Mouse (Mus musculus) kidney, postnatal 0 days (tissue): ENCODE measurements around the gene Meltf. TPM values are rescaled to one million over a fixed set of nuclear protein-coding genes. Genes with fewer than 3 reads are reported as not detected.
A peak's percentile ranks its signal among the peaks of the same experiment; 100 is the strongest.

Source experiments
- ATAC-seq: fragments of 200-750 bp; cut with Nextera tagmentation; replicated peaks from 2 replicates; pipeline ENCODE4 v1.8.0; 2017; ENCODE audit warnings: low read depth, moderate number of reproducible peaks, moderate TSS enrichment, moderate library complexity; ENCODE audit not compliant: low FRiP score
- DNase-seq: peaks from one replicate; pipeline ENCODE4 v3.0.0-alpha.2; 2016; ENCODE audit warnings: low spot score
- H3K27ac ChIP-seq: fragments of 300-500 bp; sonication (generic); 2 replicates; pipeline ENCODE4 v1.5.1; 2014; ENCODE audit warnings: mild to moderate bottlenecking
- H3K27me3 ChIP-seq: fragments of 300-500 bp; sonication (generic); 2 replicates; pipeline ENCODE4 v1.6.1; 2014; ENCODE audit warnings: low read length, mixed read lengths; ENCODE audit not compliant: insufficient read depth
- H3K36me3 ChIP-seq: fragments of 300-500 bp; sonication (generic); 2 replicates; pipeline ENCODE4 v1.6.1; 2014; ENCODE audit warnings: low read length, mixed read lengths; ENCODE audit not compliant: insufficient read depth
- H3K4me1 ChIP-seq: fragments of 300-500 bp; sonication (generic); replicated peaks from 2 replicates; pipeline ENCODE4 v1.6.1; 2014; ENCODE audit warnings: antibody characterized with exemption, low read length, mixed read lengths; ENCODE audit not compliant: insufficient read depth
- H3K4me2 ChIP-seq: fragments of 300-500 bp; sonication (generic); 2 replicates; pipeline ENCODE4 v1.6.1; 2014; ENCODE audit warnings: mild to moderate bottlenecking, low read length, moderate library complexity, mixed read lengths
- H3K4me3 ChIP-seq: fragments of 300-500 bp; sonication (generic); replicated peaks from 2 replicates; pipeline ENCODE4 v1.5.1; 2014; ENCODE audit warnings: low read depth, low read length
- H3K9ac ChIP-seq: fragments of 300-500 bp; sonication (generic); 2 replicates; pipeline ENCODE4 v1.6.1; 2014; ENCODE audit warnings: low read depth, low read length
- H3K9me3 ChIP-seq: fragments of 300-500 bp; sonication (generic); replicated peaks from 2 replicates; pipeline ENCODE4 v1.6.1; 2016; ENCODE audit warnings: low read length, inconsistent platforms, mixed read lengths
- CTCF ChIP-seq: IDR thresholded peaks from 2 replicates; pipeline ENCODE4 v1.5.1; 2016; ENCODE audit warnings: antibody characterized with exemption, low read depth, mild to moderate bottlenecking, moderate library complexity
- WGBS: fragments of 180-500 bp; shearing (Covaris S2); extraction: QIAGEN DNeasy Blood & Tissue Kit; methylation state at CpG from one replicate; pipeline ENCODE4 v1.1.7; 2014; 5-methylcytosine and 5-hydroxymethylcytosine counted together
- polyA plus RNA-seq: library from polyadenylated mRNA; unstranded; fragments of >200 nt; fragmentation: Nextera tagmentation; extraction: Ambion mirVana; gene quantifications from 2 replicates; pipeline ENCODE4 v1.2.1, GENCODE M21; 2015

The Meltf gene
- polyA plus RNA-seq, 1 experiment from 2014 or later: 1.0 TPM

GRCm38 (mm10) chr16:31931330-31931729, 52.7 kb downstream of the Meltf start:
- no peak for TF ChIP-seq CTCF
- Histone ChIP-seq H3K9me3 (no peaks in the 10 kb centered on the region), H3K27ac (0 out of 2 replicates have a peak overlapping the region, but pooled peaks have one; percentile 19), H3K27me3 (peaks cover 11% of the 10 kb centered on the region; the same call in 1 of the 2 replicates), H3K4me2 (no peak overlapping the region), H3K4me3 (no peak overlapping the region), H3K4me1 (peaks cover 11% of the 10 kb centered on the region; the same call in 1 of the 2 replicates), H3K36me3 (no peaks in the 10 kb centered on the region), H3K9ac (no peak overlapping the region)
- ATAC-seq: no peak
- 55% methylated on average over 17 of the region's 17 CpGs for WGBS
- DNase-seq: no peak

- H3K4me2 ChIP-seq: no peak overlapping the region
- H3K9me3 ChIP-seq: no peaks in the 10 kb centered on the region
- peaks cover 11% of the 10 kb centered on the region; the same call in 1 of the 2 replicates for H3K27me3 ChIP-seq
- no peak overlapping the region for H3K4me3 ChIP-seq
- DNase-seq: no peak
- no peak for TF ChIP-seq CTCF
- H3K4me1 ChIP-seq: peaks cover 11% of the 10 kb centered on the region; the same call in 1 of the 2 replicates
- H3K9ac ChIP-seq: no peak overlapping the region
- 73% methylated on average over 5 of the region's 5 CpGs for WGBS
- H3K27ac ChIP-seq: no peak overlapping the region
- no peak for ATAC-seq
- no peaks in the 10 kb centered on the region for H3K36me3 ChIP-seq
Observed at GRCm38 (mm10) chr16:31932255-31932654, 53.6 kb downstream of the Meltf start.

GRCm38 (mm10) chr16:31932840-31933697, 54.5 kb downstream of the Meltf start:
- H3K9me3 ChIP-seq: no peaks in the 10 kb centered on the region
- H3K4me2 ChIP-seq: peak overlapping the region; percentile 92
- peak overlapping the region; percentile 52 for H3K4me3 ChIP-seq
- TF ChIP-seq CTCF: peak; percentile 93
- peak overlapping the region; percentile 42; the same call in 1 of the 2 replicates for H3K9ac ChIP-seq
- H3K27me3 ChIP-seq: peaks cover 11% of the 10 kb centered on the region; the same call in 1 of the 2 replicates
- no peak overlapping the region for H3K27ac ChIP-seq
- DNase-seq (peak; percentile 97), ATAC-seq (peak; percentile 83)
- H3K36me3 ChIP-seq: no peaks in the 10 kb centered on the region
- under 1% methylated on average over 50 of the region's 50 CpGs for WGBS
- H3K4me1 ChIP-seq: peaks cover 11% of the 10 kb centered on the region; the same call in 1 of the 2 replicates

- Histone ChIP-seq H3K4me1 (peaks cover 11% of the 10 kb centered on the region; the same call in 1 of the 2 replicates), H3K27me3 (peaks cover 11% of the 10 kb centered on the region; the same call in 1 of the 2 replicates), H3K4me3 (peak within 1 kb of the TSS; percentile 52), H3K27ac (no peak within 1 kb of the TSS), H3K36me3 (no peaks in the 10 kb centered on the region), H3K4me2 (peak within 1 kb of the TSS; percentile 92), H3K9me3 (no peaks in the 10 kb centered on the region), H3K9ac (peak within 1 kb of the TSS; percentile 42; the same call in 1 of the 2 replicates)
- DNase-seq (no peak), ATAC-seq (no peak)
- WGBS: 8% methylated on average over 42 of the region's 42 CpGs
- no peak for TF ChIP-seq CTCF
Observed at GRCm38 (mm10) chr16:31933751-31934549, 55.3 kb downstream of the Meltf start, which contains the start of gene Pigz. Gene Pigz, plus strand, starts transcription at chr16:31933851.

- H3K9ac ChIP-seq: no peak overlapping the region
- ATAC-seq (no peak), DNase-seq (no peak)
- H3K4me1 ChIP-seq: peaks cover 11% of the 10 kb centered on the region; the same call in 1 of the 2 replicates
- no peaks in the 10 kb centered on the region for H3K36me3 ChIP-seq
- no peak overlapping the region for H3K27ac ChIP-seq
- H3K27me3 ChIP-seq: peaks cover 11% of the 10 kb centered on the region; the same call in 1 of the 2 replicates
- H3K4me2 ChIP-seq: peak overlapping the region; percentile 92
- no peak for TF ChIP-seq CTCF
- no peaks in the 10 kb centered on the region for H3K9me3 ChIP-seq
- H3K4me3 ChIP-seq: peak overlapping the region; percentile 28; the same call in 1 of the 2 replicates
- WGBS: 22% methylated on average over 13 of the region's 13 CpGs
Observed at GRCm38 (mm10) chr16:31934550-31935010, 56.0 kb downstream of the Meltf start.
